Mouse (Mus musculus) heart, embryonic 15.5 days (tissue): ENCODE results near the gene Dnah8. TPM values are rescaled to one million over a fixed set of nuclear protein-coding genes. Genes with fewer than 3 reads are reported as not detected.

ENCODE experiments used
- ATAC-seq: fragments of 200-750 bp; cut with Nextera tagmentation; replicated peaks from 2 replicates; pipeline ENCODE4 v1.8.0; 2017; ENCODE audit warnings: low read depth, moderate TSS enrichment; ENCODE audit not compliant: insufficient number of reproducible peaks, insufficient read depth, low FRiP score
- H3K27ac ChIP-seq: fragments of 300-500 bp; sonication (generic); 2 replicates; pipeline ENCODE4 v1.5.1; 2015; ENCODE audit warnings: mild to moderate bottlenecking, inconsistent platforms
- H3K27me3 ChIP-seq: fragments of 300-500 bp; sonication (generic); 2 replicates; pipeline ENCODE4 v1.6.1; 2015; ENCODE audit warnings: inconsistent platforms
- H3K36me3 ChIP-seq: fragments of 300-500 bp; sonication (generic); 2 replicates; pipeline ENCODE4 v1.6.1; 2015; ENCODE audit warnings: mild to moderate bottlenecking, inconsistent platforms
- H3K4me1 ChIP-seq: fragments of 300-500 bp; sonication (generic); replicated peaks from 2 replicates; pipeline ENCODE4 v1.6.1; 2015; ENCODE audit warnings: inconsistent platforms
- H3K4me2 ChIP-seq: fragments of 300-500 bp; sonication (generic); 2 replicates; pipeline ENCODE4 v1.6.1; 2015; ENCODE audit warnings: inconsistent platforms, mild to moderate bottlenecking, moderate library complexity
- H3K4me3 ChIP-seq: fragments of 300-500 bp; sonication (generic); 2 replicates; pipeline ENCODE4 v1.5.1; 2015; ENCODE audit warnings: mild to moderate bottlenecking, inconsistent platforms
- H3K9ac ChIP-seq: fragments of 300-500 bp; sonication (generic); 2 replicates; pipeline ENCODE4 v1.6.1; 2015; ENCODE audit warnings: mild to moderate bottlenecking, inconsistent platforms
- H3K9me3 ChIP-seq: fragments of 300-500 bp; sonication (generic); replicated peaks from 2 replicates; pipeline ENCODE4 v1.6.1; 2016; ENCODE audit warnings: inconsistent platforms
- WGBS: fragments of 180-500 bp; shearing (Covaris S2); methylation state at CpG from one replicate; pipeline ENCODE4 v1.1.7; 2015; ENCODE audit warnings: mixed read lengths; 5-methylcytosine and 5-hydroxymethylcytosine counted together
- polyA plus RNA-seq: library from polyadenylated mRNA; unstranded; fragments of >200 nt; fragmentation: Nextera tagmentation; extraction: Ambion mirVana; gene quantifications from 2 replicates; pipeline ENCODE4 v1.2.1, GENCODE M21; 2015

The Dnah8 gene
- polyA plus RNA-seq, 1 experiment from 2014 or later, result 1.3 TPM

DNA sequence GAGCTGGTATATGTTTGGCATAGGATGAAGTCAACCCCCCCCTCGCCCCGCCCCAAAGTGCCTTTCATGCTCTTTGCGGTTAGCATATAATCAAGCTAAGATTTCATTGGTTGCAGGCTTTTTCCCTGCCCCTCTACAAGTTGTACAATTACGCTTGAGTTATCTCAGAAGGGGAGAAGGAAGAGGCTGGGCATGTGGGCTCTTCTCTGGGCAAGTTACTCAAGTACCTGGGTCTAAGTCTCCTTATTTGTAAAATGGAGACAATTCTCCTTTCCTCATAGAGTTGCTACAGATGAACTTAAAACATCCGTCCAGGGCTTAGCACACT, 14.2 kb upstream of the Dnah8 start:
- ATAC-seq, result no peak
- Histone ChIP-seq H3K9ac (no peak overlapping the region), H3K4me2 (no peak overlapping the region), H3K9me3 (no peaks in the 10 kb centered on the region), H3K27ac (no peak overlapping the region), H3K27me3 (no peaks in the 10 kb centered on the region), H3K4me3 (no peak overlapping the region), H3K4me1 (peaks cover 22% of the 10 kb centered on the region), H3K36me3 (no peaks in the 10 kb centered on the region)
- WGBS, result 97% methylated on average over 5 of the region's 5 CpGs

DNA sequence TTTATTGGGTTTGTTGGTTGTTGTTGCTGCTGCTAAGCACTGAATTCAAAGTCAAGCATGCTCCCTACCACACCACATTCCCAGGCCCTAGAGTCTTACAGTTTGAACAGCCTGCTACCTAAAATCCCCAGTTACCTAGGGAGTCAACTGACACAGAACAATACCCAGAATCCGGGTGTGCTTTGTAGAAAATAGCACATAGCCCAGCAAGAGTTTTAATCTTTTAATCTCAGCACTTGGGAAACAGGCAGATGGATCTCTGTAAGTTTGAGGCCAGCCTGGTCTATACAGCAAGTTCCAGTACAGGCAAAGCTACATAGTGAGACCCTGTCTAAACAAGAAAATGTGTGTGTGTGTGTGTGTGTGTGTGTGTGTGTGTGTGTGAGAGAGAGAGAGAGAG, 13.4 kb upstream of the Dnah8 start:
- peak overlapping the region; percentile 59; the same call in 1 of the 2 replicates for H3K4me2 ChIP-seq
- 76% methylated on average over 1 of the region's 1 CpGs for WGBS
- no peaks in the 10 kb centered on the region for H3K36me3 ChIP-seq
- H3K27ac ChIP-seq, result no peak overlapping the region
- no peak for ATAC-seq
- peaks cover 22% of the 10 kb centered on the region for H3K4me1 ChIP-seq
- H3K9ac ChIP-seq, result no peak overlapping the region
- no peaks in the 10 kb centered on the region for H3K27me3 ChIP-seq
- H3K4me3 ChIP-seq, result no peak overlapping the region
- no peaks in the 10 kb centered on the region for H3K9me3 ChIP-seq

DNA sequence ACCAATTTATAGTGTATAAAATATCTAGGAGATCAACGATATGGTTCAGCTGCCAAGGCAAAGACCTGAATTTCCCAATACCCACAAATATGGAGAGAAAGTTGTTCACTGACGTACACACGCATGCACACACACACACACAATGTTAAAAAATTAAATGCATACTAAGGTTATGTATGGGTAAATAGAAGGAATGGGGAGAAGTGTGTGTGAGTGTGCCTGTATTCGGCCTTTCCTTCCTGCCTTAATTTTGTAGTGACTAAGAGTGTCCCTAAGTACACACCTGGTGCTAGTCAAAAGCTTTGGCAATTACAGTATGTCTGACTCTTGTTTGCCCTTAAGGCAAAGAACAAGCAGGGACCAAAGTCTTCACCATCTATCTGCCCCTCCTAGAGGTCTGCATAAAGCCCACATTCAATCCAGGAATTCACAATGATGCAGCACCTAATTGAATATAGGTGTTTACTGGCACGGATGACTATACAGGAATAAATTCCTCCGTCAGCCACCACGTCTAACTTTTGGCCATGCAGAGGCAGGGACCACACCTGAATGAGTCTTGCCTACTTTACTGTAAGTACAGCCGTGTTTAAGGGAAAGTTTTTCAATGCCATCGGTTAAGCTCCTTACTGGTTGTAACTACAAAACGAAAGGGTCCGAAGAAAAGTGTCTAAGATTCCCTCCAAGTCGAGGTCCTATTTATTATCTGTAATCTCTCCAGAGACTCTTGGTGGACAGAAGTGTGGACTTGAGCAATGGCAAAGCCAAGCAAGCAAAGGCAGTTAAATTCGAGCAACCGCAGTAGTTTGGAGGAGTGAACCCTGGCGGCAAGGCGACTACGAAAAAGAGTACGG, 12.7 kb upstream of the Dnah8 start:
- 23% methylated on average over 18 of the region's 18 CpGs for WGBS
- Histone ChIP-seq H3K4me1 (peaks cover 22% of the 10 kb centered on the region), H3K27ac (peak overlapping the region; percentile 97), H3K9me3 (no peaks in the 10 kb centered on the region), H3K4me2 (peak overlapping the region; percentile 59), H3K36me3 (no peaks in the 10 kb centered on the region), H3K9ac (peak overlapping the region; percentile 90), H3K27me3 (no peaks in the 10 kb centered on the region), H3K4me3 (peak overlapping the region; percentile 85)
- no peak for ATAC-seq

DNA sequence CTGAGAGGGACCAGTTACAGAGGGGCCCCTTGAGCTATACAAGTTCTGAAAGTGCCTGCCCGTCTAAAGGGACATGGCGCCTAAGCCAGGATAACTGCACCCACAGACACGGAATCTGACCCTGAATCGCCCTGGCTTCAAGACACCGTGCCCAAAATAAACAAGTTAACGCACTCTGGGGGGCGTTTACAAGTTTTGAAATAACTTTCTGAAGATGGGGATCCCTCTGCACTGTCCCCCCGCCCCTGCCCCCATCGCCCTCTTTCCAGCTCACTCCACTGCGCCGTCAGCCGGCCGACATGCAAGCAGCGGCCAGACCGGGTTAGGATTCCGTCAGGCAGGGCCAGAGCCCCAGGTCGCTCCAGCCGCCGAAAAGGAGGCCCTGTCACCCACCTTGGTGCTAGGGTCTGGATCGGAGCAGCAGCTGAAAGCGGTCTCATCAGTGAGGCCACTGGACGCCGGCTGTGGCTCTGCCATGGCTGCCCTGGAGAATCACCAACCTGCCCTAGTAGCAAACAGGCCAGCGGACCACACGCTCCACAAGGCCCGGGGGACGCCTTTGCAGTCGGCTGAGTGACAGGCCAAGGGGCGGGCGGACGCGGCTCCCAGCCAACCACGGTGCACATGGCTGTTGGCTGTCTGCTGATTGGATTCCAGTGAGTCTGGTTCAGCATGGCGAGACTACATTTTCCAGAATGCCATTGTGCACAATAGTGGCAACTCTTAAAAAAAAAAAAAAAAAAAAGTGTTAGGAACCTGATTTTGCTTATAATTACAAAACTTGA, 11.9 kb upstream of the Dnah8 start:
- H3K4me2 ChIP-seq, result peak overlapping the region; percentile 59
- peak overlapping the region; percentile 97 for H3K27ac ChIP-seq
- WGBS, result under 1% methylated on average over 34 of the region's 34 CpGs

DNA sequence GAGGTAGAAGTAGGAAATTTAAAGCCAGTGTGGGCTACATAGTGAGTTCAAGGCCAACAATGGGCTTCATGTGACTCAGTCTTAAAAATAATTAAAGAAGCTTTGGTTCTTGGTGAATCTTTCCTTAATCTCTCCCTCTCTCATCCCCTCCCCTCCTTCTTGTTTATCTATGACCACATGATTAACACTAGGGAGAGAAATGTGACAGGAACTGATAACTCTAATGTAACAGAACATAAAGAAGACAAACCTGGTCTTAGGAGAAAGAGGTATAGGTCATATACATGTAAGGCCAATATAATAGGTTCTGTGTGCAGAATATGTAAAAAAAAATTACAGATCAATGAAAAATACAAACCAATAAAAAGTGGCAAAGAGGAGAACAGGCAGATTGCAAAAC, 10.8 kb upstream of the Dnah8 start:
- H3K27me3 ChIP-seq, result no peaks in the 10 kb centered on the region
- H3K4me3 ChIP-seq, result no peak overlapping the region
- no peak overlapping the region for H3K27ac ChIP-seq
- no peaks in the 10 kb centered on the region for H3K9me3 ChIP-seq
- no peak overlapping the region for H3K4me2 ChIP-seq
- no peaks in the 10 kb centered on the region for H3K36me3 ChIP-seq
- H3K4me1 ChIP-seq, result peaks cover 18% of the 10 kb centered on the region
- H3K9ac ChIP-seq, result no peak overlapping the region
- no peak for ATAC-seq

More for the DNA sequence above, 11.9 kb upstream of the Dnah8 start:
- Histone ChIP-seq H3K36me3 (no peaks in the 10 kb centered on the region), H3K9me3 (no peaks in the 10 kb centered on the region), H3K4me3 (peak overlapping the region; percentile 85), H3K27me3 (no peaks in the 10 kb centered on the region), H3K9ac (peak overlapping the region; percentile 90), H3K4me1 (peaks cover 22% of the 10 kb centered on the region)
- ATAC-seq, result peak; percentile 100

DNA sequence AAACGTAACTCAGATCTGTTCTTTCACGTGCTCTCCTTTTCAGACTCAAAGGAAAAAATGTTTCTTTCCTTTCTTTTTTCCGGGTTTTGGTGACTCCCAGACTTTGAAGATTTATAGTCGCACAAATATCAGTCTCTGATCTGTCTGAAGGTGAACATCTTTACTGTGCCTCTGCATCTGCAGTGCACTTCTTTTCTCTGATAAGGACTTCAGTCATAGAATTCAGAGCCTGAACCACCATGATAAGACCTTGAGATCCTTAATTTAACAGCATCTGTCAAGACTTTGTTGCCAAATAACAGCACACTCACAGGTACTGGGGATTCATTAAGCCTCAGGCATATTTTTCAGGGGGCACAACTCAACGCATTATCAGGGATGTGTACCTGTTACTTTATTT, 8.0 kb upstream of the Dnah8 start:
- Histone ChIP-seq H3K4me3 (no peak overlapping the region), H3K9ac (no peak overlapping the region), H3K27me3 (no peaks in the 10 kb centered on the region), H3K27ac (no peak overlapping the region), H3K4me2 (no peak overlapping the region), H3K4me1 (peaks cover 3% of the 10 kb centered on the region), H3K9me3 (no peaks in the 10 kb centered on the region), H3K36me3 (no peaks in the 10 kb centered on the region)
- no peak for ATAC-seq
- 82% methylated on average over 5 of the region's 5 CpGs for WGBS

DNA sequence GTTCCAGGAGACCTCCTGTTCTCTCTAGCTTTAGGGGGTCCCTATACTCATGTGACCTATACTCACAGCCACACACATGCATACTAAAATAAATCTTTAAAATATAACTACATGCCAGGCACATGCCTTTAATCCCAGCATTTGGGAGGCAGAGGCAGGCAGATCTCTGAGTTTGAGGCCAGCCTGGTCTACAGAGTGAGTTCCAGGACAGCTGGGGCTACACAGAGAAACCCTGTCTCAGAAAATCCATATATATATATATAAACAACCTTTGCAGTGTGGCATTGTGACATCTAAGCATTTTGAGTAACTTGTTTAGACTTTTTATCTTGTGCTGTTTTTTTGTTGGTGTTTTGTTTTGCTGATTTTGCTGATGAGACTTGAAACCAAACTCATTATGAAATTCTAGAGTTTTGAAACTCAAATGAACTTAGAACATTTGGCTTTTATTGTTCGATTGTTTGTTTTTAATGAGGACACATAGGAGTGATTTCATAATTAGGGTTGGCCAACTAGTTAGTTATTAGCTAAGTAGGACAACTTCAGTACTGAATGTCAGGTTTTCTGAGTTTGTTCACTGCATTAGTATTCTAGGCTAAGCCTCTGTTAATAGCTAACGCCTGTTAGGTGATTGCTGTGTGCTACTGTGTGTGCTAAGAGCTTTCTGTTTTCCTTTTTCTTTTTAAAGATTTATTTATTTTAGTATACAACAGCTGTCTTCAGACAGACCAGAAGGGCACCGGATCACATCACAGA, 5.8 kb upstream of the Dnah8 start:
- Histone ChIP-seq H3K4me2 (no peak overlapping the region), H3K36me3 (no peaks in the 10 kb centered on the region), H3K27me3 (no peaks in the 10 kb centered on the region), H3K9ac (no peak overlapping the region), H3K27ac (no peak overlapping the region), H3K4me1 (no peaks in the 10 kb centered on the region), H3K4me3 (no peak overlapping the region), H3K9me3 (no peaks in the 10 kb centered on the region)
- WGBS, result 80% methylated on average over 3 of the region's 3 CpGs
- no peak for ATAC-seq

DNA sequence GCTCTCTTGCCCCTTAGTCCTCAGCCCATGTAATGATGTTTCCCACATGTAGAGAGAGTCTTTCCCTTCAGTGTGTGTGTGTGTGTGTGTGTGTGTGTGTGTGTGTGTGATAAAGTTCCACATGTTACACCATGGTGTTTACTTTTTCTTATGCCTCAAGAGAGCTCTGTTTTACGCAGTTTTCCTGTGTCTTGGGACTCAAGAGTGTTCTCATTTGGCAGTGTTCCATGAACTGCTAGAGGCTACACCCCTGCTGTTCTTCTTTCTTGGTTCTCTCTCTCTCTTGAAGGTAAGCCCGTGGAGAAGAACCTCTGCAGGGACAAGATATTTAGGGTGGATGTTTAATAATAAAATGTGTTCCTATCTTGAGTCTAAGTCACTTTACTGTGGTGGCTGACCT, 5.0 kb upstream of the Dnah8 start:
- H3K9ac ChIP-seq, result no peak overlapping the region
- H3K36me3 ChIP-seq, result no peaks in the 10 kb centered on the region
- H3K27ac ChIP-seq, result no peak overlapping the region
- no peak overlapping the region for H3K4me2 ChIP-seq
- H3K4me3 ChIP-seq, result no peak overlapping the region
- no peaks in the 10 kb centered on the region for H3K27me3 ChIP-seq
- ATAC-seq, result no peak
- WGBS, result 54% methylated on average over 2 of the region's 2 CpGs
- no peaks in the 10 kb centered on the region for H3K4me1 ChIP-seq
- no peaks in the 10 kb centered on the region for H3K9me3 ChIP-seq

DNA sequence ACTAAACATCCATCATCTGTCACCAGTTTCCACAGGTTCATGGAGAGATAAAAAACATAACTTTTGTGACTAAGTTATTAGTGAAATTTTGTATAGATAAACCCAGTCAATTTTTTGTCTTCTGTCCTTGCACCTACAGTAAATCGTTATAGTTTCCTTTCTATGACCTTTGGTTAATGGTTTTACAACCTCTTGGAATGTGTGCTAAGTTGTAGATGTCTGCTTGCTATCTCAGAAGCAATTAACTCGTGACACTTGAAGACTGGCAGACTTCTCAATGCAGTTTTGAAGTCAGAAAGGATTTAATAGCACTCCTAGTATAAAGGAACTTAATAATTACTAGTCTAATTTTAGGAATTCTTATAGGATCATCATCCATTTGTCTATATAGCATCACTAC, 3.6 kb upstream of the Dnah8 start:
- ATAC-seq, result no peak
- Histone ChIP-seq H3K36me3 (no peaks in the 10 kb centered on the region), H3K4me3 (no peak overlapping the region), H3K4me1 (no peaks in the 10 kb centered on the region), H3K27me3 (no peaks in the 10 kb centered on the region), H3K27ac (no peak overlapping the region), H3K9ac (no peak overlapping the region), H3K4me2 (no peak overlapping the region), H3K9me3 (no peaks in the 10 kb centered on the region)
- 53% methylated on average over 2 of the region's 2 CpGs for WGBS

DNA sequence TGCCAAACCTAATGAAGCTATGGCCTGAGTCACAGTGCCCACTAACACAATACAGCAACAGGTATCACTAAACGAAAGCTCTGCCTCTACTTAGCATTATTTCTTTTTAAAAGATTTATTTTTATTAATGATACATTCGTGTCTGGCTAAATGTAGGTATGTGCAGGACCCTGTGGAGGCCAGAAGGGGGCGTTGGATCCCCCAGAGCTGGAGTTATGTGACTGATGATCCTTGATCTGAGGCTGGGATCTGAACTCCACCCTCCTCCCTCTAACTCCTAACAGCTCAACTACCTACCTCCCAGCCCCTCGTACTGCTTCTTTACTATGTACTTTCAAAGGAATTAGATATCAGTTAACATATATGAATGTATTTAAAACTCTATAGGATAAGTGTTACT, 2.7 kb upstream of the Dnah8 start:
- Histone ChIP-seq H3K4me3 (no peak overlapping the region), H3K36me3 (no peaks in the 10 kb centered on the region), H3K4me2 (no peak overlapping the region), H3K27me3 (no peaks in the 10 kb centered on the region), H3K4me1 (no peaks in the 10 kb centered on the region), H3K27ac (no peak overlapping the region), H3K9me3 (no peaks in the 10 kb centered on the region), H3K9ac (no peak overlapping the region)
- WGBS, result 64% methylated on average over 4 of the region's 4 CpGs
- ATAC-seq, result no peak

DNA sequence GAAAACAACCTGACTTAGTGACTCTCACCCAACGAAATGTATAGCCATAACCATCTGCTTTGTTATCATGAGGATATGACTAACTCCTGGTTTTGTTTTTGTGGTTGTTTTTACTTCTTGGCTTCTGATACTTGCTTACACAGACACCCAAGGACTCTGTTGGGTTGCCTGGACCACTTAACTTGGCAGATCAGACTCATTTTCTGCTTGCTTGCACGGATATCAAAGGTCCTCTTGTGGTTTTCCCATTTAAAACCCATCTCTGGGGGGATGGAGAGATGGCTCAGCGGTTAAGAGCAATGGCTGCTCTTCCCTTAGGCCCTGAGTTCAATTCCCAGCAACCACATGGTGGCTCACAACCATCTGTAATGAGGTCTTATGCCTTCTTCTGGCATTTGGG, 954 bp upstream of the Dnah8 start:
- 85% methylated on average over 3 of the region's 3 CpGs for WGBS
- no peak overlapping the region for H3K9ac ChIP-seq
- no peak overlapping the region for H3K4me2 ChIP-seq
- no peak overlapping the region for H3K27ac ChIP-seq
- H3K36me3 ChIP-seq, result no peaks in the 10 kb centered on the region
- H3K27me3 ChIP-seq, result no peaks in the 10 kb centered on the region
- H3K4me1 ChIP-seq, result no peaks in the 10 kb centered on the region
- H3K9me3 ChIP-seq, result no peaks in the 10 kb centered on the region
- no peak for ATAC-seq
- no peak overlapping the region for H3K4me3 ChIP-seq
